Mouse (Mus musculus) lung, adult 2 months (tissue): ENCODE measurements around the gene Slc2a3. TPM values are rescaled to one million over a fixed set of nuclear protein-coding genes. Genes with fewer than 3 reads are reported as not detected.
"Not testable (repeated sequence)": the region's sequence is repeated elsewhere in the genome, so short reads cannot be mapped to it uniquely, and the experiment has no call there.

Experiments
- DNase-seq: peaks from one replicate; pipeline ENCODE4 v3.0.0; 2022
- H3K4me1 ChIP-seq: fragments of 200-500 bp; 2 replicates; pipeline ENCODE4 v1.6.1; 2011; ENCODE audit warnings: low read length; ENCODE audit not compliant: control insufficient read depth, insufficient read depth
- H3K4me3 ChIP-seq: fragments of 200-500 bp; replicated peaks from 2 replicates; pipeline ENCODE3; 2011; ENCODE audit warnings: low read depth, mild to moderate bottlenecking, control low read depth, low read length; ENCODE audit errors: extremely low read depth
- CTCF ChIP-seq: fragments of 200-500 bp; IDR thresholded peaks from 2 replicates; pipeline ENCODE4 v1.5.1; 2011; ENCODE audit warnings: mild to moderate bottlenecking, low read length, control low read depth; ENCODE audit not compliant: insufficient read depth
- POLR2A ChIP-seq: fragments of 200-500 bp; IDR thresholded peaks from 2 replicates; pipeline ENCODE4 v1.6.1; 2011; ENCODE audit warnings: low read depth, mild to moderate bottlenecking, control low read depth, low read length, borderline replicate concordance; ENCODE audit errors: extremely low read depth
- WGBS: fragments of 180-500 bp; shearing (Covaris S2); methylation state at CpG from one replicate; pipeline ENCODE4 v1.1.7; 2018; 5-methylcytosine and 5-hydroxymethylcytosine counted together
- polyA plus RNA-seq: library from polyadenylated mRNA; depleted of rRNA; stranded (reverse); fragments of >200 nt; gene quantifications from 2 replicates; pipeline ENCODE4 v1.2.3, GENCODE M21; 2012

Gene Slc2a3
- polyA plus RNA-seq, 1 experiment, result 7.4 TPM

DNA sequence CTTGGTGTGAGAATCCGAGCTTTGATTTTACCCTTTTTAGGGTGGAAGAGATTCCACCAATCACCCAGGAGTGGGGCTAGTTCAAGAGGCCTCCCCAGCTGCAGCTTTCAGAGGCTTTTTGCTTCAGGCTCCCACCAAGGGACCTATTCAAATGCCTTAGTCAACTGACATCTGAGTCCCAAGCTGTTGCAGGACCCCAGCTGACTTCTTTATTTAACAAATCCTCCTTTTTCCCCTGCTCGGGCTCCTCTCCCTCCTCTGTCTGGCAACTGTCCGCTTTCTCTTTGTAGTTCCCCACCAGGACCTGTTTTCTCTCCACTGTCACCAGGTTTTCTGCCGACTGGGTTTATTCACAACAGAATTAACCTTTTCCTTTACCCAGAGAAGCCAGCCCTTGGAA, 85.6 kb downstream of the Slc2a3 start:
- WGBS, result 23% methylated on average over 4 of the region's 4 CpGs
- Histone ChIP-seq H3K4me1 (no peaks in the 10 kb centered on the region), H3K4me3 (no peak overlapping the region)
- no peak for DNase-seq
- TF ChIP-seq POLR2A (no peak), CTCF (no peak)

- Histone ChIP-seq H3K4me3 (no peak overlapping the region), H3K4me1 (no peaks in the 10 kb centered on the region)
- DNase-seq, result no peak
- WGBS, result 42% methylated on average over 7 of the region's 7 CpGs
- TF ChIP-seq POLR2A, result no peak
Observed at GRCm38 (mm10) chr6:122714707-122715365, 86.6 kb downstream of the Slc2a3 start.

GRCm38 (mm10) chr6:122713116-122713515, 88.3 kb downstream of the Slc2a3 start:
- H3K4me3 ChIP-seq, H3K4me1 ChIP-seq, DNase-seq: not testable (repeated sequence)
- WGBS, result 88% methylated on average over 7 of the region's 7 CpGs

DNA sequence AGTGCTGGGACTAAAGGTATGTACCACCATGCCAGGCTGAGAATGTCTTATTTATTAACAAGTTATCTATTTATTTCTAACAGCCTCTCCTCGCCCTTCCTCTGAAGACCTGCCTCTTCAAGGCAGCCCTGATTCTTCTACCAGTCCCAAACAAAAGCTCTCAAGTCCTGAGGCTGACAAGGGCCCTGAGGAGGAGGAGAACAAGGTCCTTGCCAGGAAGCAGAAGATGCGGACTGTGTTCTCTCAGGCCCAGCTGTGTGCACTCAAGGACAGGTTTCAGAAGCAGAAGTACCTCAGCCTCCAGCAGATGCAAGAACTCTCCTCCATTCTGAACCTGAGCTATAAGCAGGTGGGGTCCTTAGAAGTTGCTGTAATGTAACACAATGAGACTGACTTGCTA, 90.0 kb downstream of the Slc2a3 start:
- Histone ChIP-seq H3K4me3 (no peak overlapping the region), H3K4me1 (no peaks in the 10 kb centered on the region)
- TF ChIP-seq POLR2A (no peak), CTCF (no peak)
- WGBS, result 66% methylated on average over 2 of the region's 2 CpGs
- DNase-seq, result no peak

DNA sequence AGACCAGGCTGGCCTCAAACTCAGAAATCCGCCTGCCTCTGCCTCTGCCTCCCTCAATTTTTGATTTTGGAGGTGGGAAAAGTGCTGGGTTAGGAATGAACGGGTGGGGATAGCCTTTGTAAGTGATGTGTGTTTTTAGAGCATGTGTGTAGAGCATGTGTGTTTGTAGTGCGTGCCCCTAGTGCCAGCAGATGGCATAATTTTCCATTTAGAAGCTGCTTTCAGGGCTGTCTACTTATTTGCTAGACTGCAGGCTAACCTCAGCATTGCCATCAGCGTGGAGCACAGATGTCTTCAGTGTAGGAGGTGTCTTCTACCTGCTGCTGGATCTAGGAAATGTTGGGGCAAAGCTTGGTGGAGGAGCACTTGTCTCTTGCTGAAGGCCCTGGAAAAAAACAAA, 92.6 kb downstream of the Slc2a3 start:
- TF ChIP-seq POLR2A, result no peak
- no peak for TF ChIP-seq CTCF
- H3K4me3 ChIP-seq, result no peak overlapping the region
- 61% methylated on average over 4 of the region's 4 CpGs for WGBS
- H3K4me1 ChIP-seq, result no peaks in the 10 kb centered on the region
- no peak for DNase-seq

- Histone ChIP-seq H3K4me1 (peaks cover 3% of the 10 kb centered on the region; the same call in 1 of the 2 replicates), H3K4me3 (no peak within 1 kb of the TSS)
- WGBS, result 35% methylated on average over 12 of the region's 12 CpGs
- TF ChIP-seq CTCF (no peak), POLR2A (no peak)
- DNase-seq, result no peak
Observed at GRCm38 (mm10) chr6:122707036-122707800, 94.2 kb downstream of the Slc2a3 start, which contains the start of gene Nanog. TSS of gene Nanog (plus strand) at chr6:122707489.

- Histone ChIP-seq H3K4me1 (peaks cover 3% of the 10 kb centered on the region; the same call in 1 of the 2 replicates), H3K4me3 (no peak overlapping the region)
- WGBS, result 62% methylated on average over 12 of the region's 12 CpGs
- TF ChIP-seq CTCF (no peak), POLR2A (no peak)
- DNase-seq, result no peak
Observed at GRCm38 (mm10) chr6:122706337-122706840, 95.1 kb downstream of the Slc2a3 start.

- 39% methylated on average over 1 of the region's 1 CpGs for WGBS
- H3K4me1 ChIP-seq, result peaks cover 3% of the 10 kb centered on the region; the same call in 1 of the 2 replicates
- TF ChIP-seq POLR2A, result no peak
- TF ChIP-seq CTCF, result no peak
- no peak overlapping the region for H3K4me3 ChIP-seq
- no peak for DNase-seq
Observed at GRCm38 (mm10) chr6:122703706-122704105, 97.7 kb downstream of the Slc2a3 start.

DNA sequence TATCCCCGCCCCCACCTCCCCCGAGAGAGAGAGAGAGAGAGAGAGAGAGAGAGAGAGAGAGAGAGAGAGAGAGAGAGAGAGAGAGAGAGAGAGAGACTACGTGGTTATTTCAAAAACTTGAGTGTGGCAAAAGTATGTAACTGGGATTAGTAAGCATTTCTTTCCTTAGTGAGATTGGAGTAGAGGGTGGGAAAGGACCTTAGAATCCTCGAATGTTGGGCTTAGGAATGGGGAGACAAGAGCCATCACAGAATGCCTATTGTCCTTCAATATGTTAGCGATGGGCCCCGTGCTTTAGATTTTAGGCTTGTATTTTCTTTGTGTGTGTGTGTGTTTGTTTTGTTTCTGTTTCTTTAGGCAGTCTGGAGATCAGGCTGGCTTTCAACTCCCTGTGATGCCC, 98.2 kb downstream of the Slc2a3 start:
- Histone ChIP-seq H3K4me1 (peaks cover 3% of the 10 kb centered on the region; the same call in 1 of the 2 replicates), H3K4me3 (no peak overlapping the region)
- 23% methylated on average over 6 of the region's 6 CpGs for WGBS
- no peak for DNase-seq
- TF ChIP-seq POLR2A, result no peak
- TF ChIP-seq CTCF, result no peak
